Mouse (Mus musculus) lung, postnatal 0 days (tissue): Measurements from ENCODE around the gene Rad51b. TPM values are rescaled to one million over a fixed set of nuclear protein-coding genes. Genes with fewer than 3 reads are reported as not detected.

Source experiments
- ATAC-seq: fragments of 200-750 bp; cut with Nextera tagmentation; 2 replicates; pipeline ENCODE4 v1.8.0; 2017; ENCODE audit warnings: moderate library complexity
- DNase-seq: peaks from one replicate; pipeline ENCODE4 v3.0.0-alpha.2; 2016; ENCODE audit warnings: low spot score
- H3K27ac ChIP-seq: fragments of 300-500 bp; sonication (generic); 2 replicates; pipeline ENCODE4 v1.5.1; 2014; ENCODE audit warnings: antibody characterized with exemption, mild to moderate bottlenecking, low read length, mixed read lengths
- H3K27me3 ChIP-seq: fragments of 300-500 bp; sonication (generic); replicated peaks from 2 replicates; pipeline ENCODE4 v1.6.1; 2014; ENCODE audit warnings: low read length, mixed read lengths; ENCODE audit not compliant: insufficient read depth
- H3K36me3 ChIP-seq: fragments of 300-500 bp; sonication (generic); 2 replicates; pipeline ENCODE4 v1.6.1; 2014; ENCODE audit warnings: low read length, mixed read lengths; ENCODE audit not compliant: insufficient read depth
- H3K4me1 ChIP-seq: fragments of 300-500 bp; sonication (generic); 2 replicates; pipeline ENCODE4 v1.6.1; 2014; ENCODE audit warnings: antibody characterized with exemption, low read depth, low read length, mixed read lengths; ENCODE audit not compliant: insufficient read depth
- H3K4me2 ChIP-seq: fragments of 300-500 bp; sonication (generic); replicated peaks from 2 replicates; pipeline ENCODE4 v1.6.1; 2014; ENCODE audit warnings: low read depth, mild to moderate bottlenecking, low read length, moderate library complexity, mixed read lengths
- H3K4me3 ChIP-seq: fragments of 300-500 bp; sonication (generic); 2 replicates; pipeline ENCODE4 v1.5.1; 2014; ENCODE audit warnings: low read depth, low read length
- H3K9ac ChIP-seq: fragments of 300-500 bp; sonication (generic); replicated peaks from 2 replicates; pipeline ENCODE4 v1.6.1; 2014; ENCODE audit warnings: low read depth, mild to moderate bottlenecking
- H3K9me3 ChIP-seq: fragments of 300-500 bp; sonication (generic); 2 replicates; pipeline ENCODE4 v1.6.1; 2016; ENCODE audit warnings: low read length, mixed read lengths
- CTCF ChIP-seq: IDR thresholded peaks from 2 replicates; pipeline ENCODE4 v1.5.1; 2016; ENCODE audit warnings: antibody characterized with exemption, mild to moderate bottlenecking
- EP300 ChIP-seq: IDR thresholded peaks from 2 replicates; pipeline ENCODE4 v1.6.1; 2016; ENCODE audit warnings: antibody characterized with exemption, mild to moderate bottlenecking, control low read depth
- WGBS: fragments of 180-500 bp; shearing (Covaris S2); extraction: QIAGEN DNeasy Blood & Tissue Kit; methylation state at CpG from one replicate; pipeline ENCODE4 v1.1.7; 2014; 5-methylcytosine and 5-hydroxymethylcytosine counted together
- polyA plus RNA-seq: library from polyadenylated mRNA; unstranded; fragments of >200 nt; fragmentation: Nextera tagmentation; extraction: Ambion mirVana; gene quantifications from 2 replicates; pipeline ENCODE4 v1.2.1, GENCODE M21; 2015

Gene Rad51b
- polyA plus RNA-seq, 1 experiment from 2014 or later = 1.3 TPM

- Histone ChIP-seq H3K36me3 (no peaks in the 10 kb centered on the region), H3K4me1 (peaks cover 16% of the 10 kb centered on the region; the same call in 1 of the 2 replicates), H3K9ac (no peak overlapping the region), H3K27ac (peak overlapping the region; percentile 55), H3K4me3 (no peak overlapping the region), H3K27me3 (no peaks in the 10 kb centered on the region), H3K9me3 (no peaks in the 10 kb centered on the region), H3K4me2 (no peak overlapping the region)
- WGBS = 10% methylated on average over 12 of the region's 12 CpGs
- TF ChIP-seq EP300 = peak; percentile 22; the same call in 1 of the 2 replicates
- no peak for TF ChIP-seq CTCF
- DNase-seq (peak; percentile 57), ATAC-seq (no peak; the same call in none of the 2 replicates)
Measured at GRCm38 (mm10) chr12:79441210-79442005, 144.3 kb downstream of the Rad51b start.

DNA sequence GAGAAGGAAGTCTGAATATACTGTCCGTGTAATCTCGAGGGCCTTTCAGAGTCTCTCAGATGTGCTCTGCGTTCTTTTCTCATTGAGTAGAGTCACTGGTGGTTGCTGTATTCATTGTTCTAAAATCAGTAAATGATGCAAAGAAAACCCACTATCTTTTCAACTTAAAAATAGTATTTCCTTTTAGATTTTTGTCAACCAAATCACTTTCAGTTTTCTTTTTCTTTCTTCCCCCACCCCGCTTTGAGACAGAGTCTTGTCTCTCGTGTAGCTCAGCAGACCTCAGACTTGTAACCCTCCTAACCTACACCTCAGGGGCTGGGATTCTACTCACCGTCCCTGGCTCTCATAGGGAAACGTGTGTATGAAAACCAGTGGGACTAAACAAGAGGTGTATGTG is 145.0 kb downstream of the Rad51b start:
- Histone ChIP-seq H3K4me1 (peaks cover 16% of the 10 kb centered on the region; the same call in 1 of the 2 replicates), H3K4me3 (no peak overlapping the region), H3K9me3 (no peaks in the 10 kb centered on the region), H3K27me3 (no peaks in the 10 kb centered on the region), H3K36me3 (no peaks in the 10 kb centered on the region), H3K4me2 (no peak overlapping the region), H3K9ac (no peak overlapping the region), H3K27ac (peak overlapping the region; percentile 80)
- DNase-seq = no peak
- no peak for ATAC-seq
- TF ChIP-seq EP300 = no peak
- no peak for TF ChIP-seq CTCF
- 32% methylated on average over 7 of the region's 7 CpGs for WGBS

DNA sequence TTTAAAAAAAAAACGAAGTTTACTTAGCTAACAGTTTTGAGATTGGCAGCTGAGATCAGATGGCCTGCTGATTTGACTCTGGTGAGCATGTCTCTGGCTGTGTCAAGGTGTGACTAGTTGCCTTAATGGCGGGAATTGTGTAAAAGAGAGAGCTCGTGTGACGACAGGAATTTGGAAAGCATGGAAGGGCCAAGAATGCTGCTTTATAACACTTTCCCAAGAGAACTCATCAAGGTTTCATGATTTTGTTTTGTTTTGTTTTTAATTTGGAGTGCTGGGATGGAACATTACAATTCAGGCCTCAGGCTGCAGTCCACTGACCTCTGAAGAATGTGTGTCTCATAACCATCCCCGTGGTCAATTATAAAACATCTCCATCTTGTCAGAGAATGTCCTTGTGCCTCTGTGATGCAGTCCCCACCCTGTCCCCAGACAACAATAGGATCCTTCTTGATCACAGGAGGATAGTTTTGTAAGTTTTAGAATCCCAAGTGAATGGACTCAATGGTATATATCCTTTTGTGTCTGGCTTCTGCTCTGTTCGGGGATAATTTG is 145.8 kb downstream of the Rad51b start:
- Histone ChIP-seq H3K9ac (no peak overlapping the region), H3K4me3 (no peak overlapping the region), H3K36me3 (no peaks in the 10 kb centered on the region), H3K4me2 (no peak overlapping the region), H3K27me3 (no peaks in the 10 kb centered on the region), H3K27ac (no peak overlapping the region), H3K9me3 (no peaks in the 10 kb centered on the region), H3K4me1 (peaks cover 16% of the 10 kb centered on the region; the same call in 1 of the 2 replicates)
- TF ChIP-seq EP300 (no peak), CTCF (no peak)
- DNase-seq = peak; percentile 37
- 55% methylated on average over 6 of the region's 6 CpGs for WGBS
- ATAC-seq = no peak

- ATAC-seq (no peak), DNase-seq (no peak)
- no peak overlapping the region for H3K4me3 ChIP-seq
- H3K4me2 ChIP-seq = no peak overlapping the region
- H3K4me1 ChIP-seq = peaks cover 15% of the 10 kb centered on the region; the same call in 1 of the 2 replicates
- no peaks in the 10 kb centered on the region for H3K27me3 ChIP-seq
- WGBS = 46% methylated on average over 2 of the region's 2 CpGs
- H3K36me3 ChIP-seq = no peaks in the 10 kb centered on the region
- no peak overlapping the region for H3K27ac ChIP-seq
- H3K9ac ChIP-seq = no peak overlapping the region
- no peaks in the 10 kb centered on the region for H3K9me3 ChIP-seq
- TF ChIP-seq EP300 = no peak
- TF ChIP-seq CTCF = no peak
Measured at GRCm38 (mm10) chr12:79444646-79445045, 147.6 kb downstream of the Rad51b start.

GRCm38 (mm10) chr12:79447039-79447438 is 150.0 kb downstream of the Rad51b start:
- no peak overlapping the region for H3K4me3 ChIP-seq
- H3K27ac ChIP-seq = no peak overlapping the region
- 68% methylated on average over 3 of the region's 3 CpGs for WGBS
- H3K36me3 ChIP-seq = no peaks in the 10 kb centered on the region
- ATAC-seq (no peak), DNase-seq (no peak)
- H3K4me2 ChIP-seq = no peak overlapping the region
- no peaks in the 10 kb centered on the region for H3K9me3 ChIP-seq
- peaks cover 5% of the 10 kb centered on the region; the same call in 1 of the 2 replicates for H3K4me1 ChIP-seq
- H3K27me3 ChIP-seq = no peaks in the 10 kb centered on the region
- TF ChIP-seq CTCF = 0 out of 2 replicates have a peak, but pooled peaks have one; percentile 4
- TF ChIP-seq EP300 = no peak
- no peak overlapping the region for H3K9ac ChIP-seq

DNA sequence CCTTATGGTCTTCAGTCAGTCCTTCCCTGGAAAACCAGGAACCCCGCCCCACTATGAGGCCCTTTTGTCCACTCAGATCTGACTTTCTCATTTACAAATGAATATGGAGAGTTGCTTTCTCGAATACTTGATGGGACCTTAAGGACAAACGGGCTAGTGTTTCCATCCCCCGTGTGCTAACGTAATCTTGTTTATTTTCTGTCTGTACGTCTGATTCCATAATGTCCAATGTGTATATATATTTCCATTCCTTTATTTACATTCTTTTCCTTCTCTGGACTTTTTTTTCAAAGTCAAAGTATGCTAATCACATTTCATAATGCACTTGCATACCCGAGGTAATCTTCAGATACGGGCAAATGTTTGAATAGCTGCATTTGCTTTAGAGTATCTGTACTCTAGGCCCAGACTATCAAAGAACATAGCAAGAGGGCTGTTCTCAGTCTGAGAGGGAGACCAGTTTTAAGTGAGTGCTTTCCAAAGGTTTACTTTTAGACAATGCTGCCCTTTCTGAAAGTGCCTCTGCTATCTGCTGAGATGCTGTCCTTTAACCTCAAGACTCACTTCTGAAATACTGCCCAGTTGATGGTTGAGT is 152.8 kb downstream of the Rad51b start:
- Histone ChIP-seq H3K4me1 (no peaks in the 10 kb centered on the region; the same call in 1 of the 2 replicates), H3K4me2 (no peak overlapping the region), H3K27ac (no peak overlapping the region), H3K4me3 (no peak overlapping the region), H3K9me3 (no peaks in the 10 kb centered on the region), H3K27me3 (no peaks in the 10 kb centered on the region), H3K9ac (no peak overlapping the region), H3K36me3 (no peaks in the 10 kb centered on the region)
- DNase-seq = peak; percentile 70
- TF ChIP-seq CTCF (no peak), EP300 (peak; percentile 94)
- ATAC-seq = peak; percentile 70
- WGBS = 36% methylated on average over 8 of the region's 8 CpGs
